Mouse (Mus musculus) macrophage (primary cell): ENCODE results near the gene Ptgdr. TPM values are rescaled to one million over a fixed set of nuclear protein-coding genes. Genes with fewer than 3 reads are reported as not detected.
"Not testable (repeated sequence)": the region's sequence is repeated elsewhere in the genome, so short reads cannot be mapped to it uniquely, and the experiment has no call there.

Experiments used
- H3K27ac ChIP-seq: fragments of 350-480 bp; formaldehyde crosslinking; 2 replicates; pipeline ENCODE4 v1.9.0; 2021
- H3K36me3 ChIP-seq: fragments of 350-480 bp; formaldehyde crosslinking; 2 replicates; pipeline ENCODE4 v1.9.0; 2021; ENCODE audit errors: inconsistent target
- H3K4me3 ChIP-seq: fragments of 350-480 bp; formaldehyde crosslinking; 2 replicates; pipeline ENCODE4 v1.9.0; 2021; ENCODE audit errors: inconsistent target
- H3K79me2 ChIP-seq: fragments of 350-480 bp; formaldehyde crosslinking; 2 replicates; pipeline ENCODE4 v1.9.0; 2021; ENCODE audit errors: inconsistent target
- WGBS: methylation state at CpG from one replicate; pipeline ENCODE4 v1.1.7; 2026; ENCODE audit warnings: inconsistent platforms; ENCODE audit not compliant: missing documents; 5-methylcytosine and 5-hydroxymethylcytosine counted together
- polyA plus RNA-seq: library from polyadenylated mRNA; stranded (reverse); fragments of 250-400 nt; gene quantifications from 3 replicates; pipeline ENCODE4 v1.2.4, GENCODE M21; 2018; ENCODE audit warnings: inconsistent platforms

The Ptgdr gene
- polyA plus RNA-seq, 1 experiment from 2014 or later = not detected

GRCm38 (mm10) chr14:44838685-44839084 lies 20.5 kb downstream of the Ptgdr start:
- Histone ChIP-seq H3K36me3 (no peaks in the 10 kb centered on the region), H3K4me3 (no peak overlapping the region), H3K27ac (no peak overlapping the region), H3K79me2 (no peaks in the 10 kb centered on the region)
- 100% methylated on average over 1 of the region's 1 CpGs for WGBS

GRCm38 (mm10) chr14:44835132-44835531 lies 24.0 kb downstream of the Ptgdr start:
- WGBS = 57% methylated on average over 2 of the region's 2 CpGs
- Histone ChIP-seq H3K27ac (peak overlapping the region; percentile 62), H3K79me2 (no peaks in the 10 kb centered on the region), H3K4me3 (no peak overlapping the region), H3K36me3 (no peaks in the 10 kb centered on the region)

- WGBS = 100% methylated on average over 2 of the region's 3 CpGs
- H3K79me2 ChIP-seq, H3K36me3 ChIP-seq, H3K4me3 ChIP-seq: not testable (repeated sequence)
- peak overlapping the region; percentile 46; the same call in 1 of the 2 replicates for H3K27ac ChIP-seq
Measured at GRCm38 (mm10) chr14:44834134-44834533, 25.0 kb downstream of the Ptgdr start.

GRCm38 (mm10) chr14:44833096-44833495 lies 26.1 kb downstream of the Ptgdr start:
- peak overlapping the region; percentile 46; the same call in 1 of the 2 replicates for H3K27ac ChIP-seq
- H3K79me2 ChIP-seq, H3K4me3 ChIP-seq, H3K36me3 ChIP-seq: not testable (repeated sequence)
- WGBS = 80% methylated on average over 1 of the region's 4 CpGs

- H3K27ac ChIP-seq = no peak overlapping the region
- 60% methylated on average over 4 of the region's 4 CpGs for WGBS
- H3K79me2 ChIP-seq = no peaks in the 10 kb centered on the region
- H3K4me3 ChIP-seq = no peak overlapping the region
- H3K36me3 ChIP-seq = no peaks in the 10 kb centered on the region
Measured at GRCm38 (mm10) chr14:44827736-44828135, 31.4 kb downstream of the Ptgdr start.

- WGBS = 85% methylated on average over 7 of the region's 7 CpGs
- Histone ChIP-seq H3K36me3 (no peaks in the 10 kb centered on the region), H3K79me2 (no peaks in the 10 kb centered on the region), H3K4me3 (no peak overlapping the region), H3K27ac (no peak overlapping the region)
Measured at GRCm38 (mm10) chr14:44821177-44822057, 37.8 kb downstream of the Ptgdr start.

GRCm38 (mm10) chr14:44813152-44813551 lies 46.0 kb downstream of the Ptgdr start:
- H3K36me3 ChIP-seq, H3K4me3 ChIP-seq, H3K27ac ChIP-seq: not testable (repeated sequence)

More at GRCm38 (mm10) chr14:44813152-44813551, 46.0 kb downstream of the Ptgdr start:
- not testable (repeated sequence) for H3K79me2 ChIP-seq

Other genes starting within 250 kb of the Ptgdr start
- gene Gm5624, start 231.4 kb downstream of the Ptgdr start, polyA plus RNA-seq = not detected in 3 replicates
- not detected in 3 replicates for gene Gm8257, start 152.9 kb downstream of the Ptgdr start, polyA plus RNA-seq
- gene Gm8267, start 109.0 kb downstream of the Ptgdr start, polyA plus RNA-seq = not detected in 3 replicates
- gene Ptger2, start 128.8 kb upstream of the Ptgdr start, polyA plus RNA-seq = 2.1 to 3.0 TPM (median 2.4 TPM) in 3 replicates